28 mouse cellular contexts compared by ENCODE assay signal in the genomic region with DNA sequence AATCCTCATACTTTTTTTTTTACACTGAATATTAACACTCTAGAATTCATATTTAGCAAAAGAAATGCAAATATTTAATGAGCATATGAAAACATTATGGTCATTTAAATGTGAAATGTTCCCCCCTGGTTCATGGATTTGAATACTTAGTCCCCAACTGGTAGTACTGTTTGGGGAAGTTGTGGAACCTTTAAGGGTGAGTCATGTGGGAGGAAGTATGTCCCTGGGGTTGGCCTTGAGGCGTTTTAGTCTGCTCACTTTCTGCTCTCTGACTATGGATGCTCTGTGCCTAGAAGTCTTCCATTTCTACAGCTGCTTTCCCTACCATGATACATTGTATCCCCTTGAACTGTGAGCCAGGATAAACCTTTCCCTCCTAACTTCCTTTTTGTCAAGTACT.
DNase-seq lines count a peak whose midpoint lies in the region; ATAC-seq and TF ChIP-seq lines count a peak whose summit lies in the region.
"Had no signal": no experiment of that assay in that cellular context is flagged by ENCODE, and none has a peak within 500 bp of the region (broad histone marks: within the 10 kb centered on the region; RNA-seq: fewer than 3 reads in every experiment).

No protein-coding gene starts in this region.

- dilution Hi-C loops in CH12.LX (cut with MboI; ENCODE audit: extremely low pct_ligation_motif_present, extremely low pct_unique_long_range_greater_than_20kb, low sequenced_read_pairs), result no loop called here

- TF ChIP-seq POLR2A in CH12.LX (IDR thresholded peaks at IDR 0.05; ENCODE audit: low read depth, low read length), result no peak

- H3K79me2 ChIP-seq in CH12.LX (replicated peaks; ENCODE audit: control insufficient read depth, extremely low read depth, insufficient read depth, poor library complexity, severe bottlenecking), result no peaks in the 10 kb centered on the region

- in situ Hi-C loops in CH12.LX (cut with MboI; ENCODE audit: low pct_ligation_motif_present, low pct_unique_long_range_greater_than_20kb, low sequenced_read_pairs), result no loop called here

- peak; percentile 5 to 8 for DNase-seq in adrenal gland, postnatal 36 days
- DNase-seq in adrenal gland, postnatal 4 days (ENCODE audit: low spot score in 2 of 2), result no peak
- DNase-seq in CH12.LX (ENCODE audit: extremely low read depth), result peak; percentile 41
- no peak for DNase-seq in embryo, embryonic 10.5 days (ENCODE audit: low spot score)
- no peak for DNase-seq in layer of hippocampus, postnatal 10 days (ENCODE audit: low spot score in 2 of 2)
- DNase-seq: adrenal gland, adult 8-10 months; cerebellum, adult 11-12 months; cerebellum, adult 8-10 months; cerebellum, postnatal 10 days; cerebellum, postnatal 36 days; gastrocnemius, postnatal 25 days; heart, adult 2 months; heart, postnatal 14 days; heart, postnatal 4 days had no signal

- no peak overlapping the region for H3K4me3 ChIP-seq in CH12.LX (replicated peaks in 1 of 3; ENCODE audit: low read depth in 2 of 3, low read length in 2 of 3, poor library complexity in 1 of 3)
- H3K4me3 ChIP-seq: embryonic facial prominence, embryonic 12.5 days; embryonic facial prominence, embryonic 15.5 days; erythroblast, embryonic 14.5 days; forebrain, embryonic 12.5 days; forebrain, embryonic 15.5 days; heart, adult 2 months; heart, embryonic 10.5 days; heart, embryonic 13.5 days had no signal

- H3K9me3 ChIP-seq in CH12.LX (replicated peaks; ENCODE audit: low read length), result no peaks in the 10 kb centered on the region
- H3K9me3 ChIP-seq: embryonic facial prominence, embryonic 12.5 days; embryonic facial prominence, embryonic 15.5 days; forebrain, embryonic 12.5 days; forebrain, embryonic 15.5 days; heart, embryonic 10.5 days; heart, embryonic 13.5 days had no signal

- no peak for TF ChIP-seq RAD21 in CH12.LX (IDR thresholded peaks at IDR 0.05; ENCODE audit: low read depth, low read length)

- no peak for TF ChIP-seq EP300 in CH12.LX (IDR thresholded peaks at IDR 0.05; ENCODE audit: low read length)

- H3K27me3 ChIP-seq in CH12.LX (replicated peaks), result no peaks in the 10 kb centered on the region
- H3K27me3 ChIP-seq: embryonic facial prominence, embryonic 12.5 days; embryonic facial prominence, embryonic 15.5 days; forebrain, embryonic 12.5 days; forebrain, embryonic 15.5 days; heart, embryonic 13.5 days had no signal

- TF ChIP-seq CTCF in CH12.LX (conservative IDR thresholded peaks at IDR 0.05 in 1 of 2, IDR thresholded peaks at IDR 0.05 in 1 of 2; ENCODE audit: low read depth in 2 of 2, low read length in 2 of 2), result no peak

- no peak overlapping the region for H3K4me2 ChIP-seq in CH12.LX (ENCODE audit: insufficient read depth, low read depth, poor library complexity, severe bottlenecking)
- H3K4me2 ChIP-seq: embryonic facial prominence, embryonic 12.5 days; embryonic facial prominence, embryonic 15.5 days; forebrain, embryonic 12.5 days; forebrain, embryonic 15.5 days; heart, embryonic 13.5 days; hindbrain, embryonic 14.5 days had no signal

- no peak overlapping the region for H3K9ac ChIP-seq in CH12.LX (ENCODE audit: insufficient read depth, low read depth)
- H3K9ac ChIP-seq: embryonic facial prominence, embryonic 12.5 days; embryonic facial prominence, embryonic 15.5 days; forebrain, embryonic 12.5 days; forebrain, embryonic 15.5 days; heart, embryonic 13.5 days; hindbrain, embryonic 14.5 days had no signal

- H3K27ac ChIP-seq in CH12.LX (ENCODE audit: insufficient read depth, low read depth), result no peak overlapping the region
- H3K27ac ChIP-seq: embryonic facial prominence, embryonic 12.5 days; embryonic facial prominence, embryonic 15.5 days; forebrain, embryonic 12.5 days; forebrain, embryonic 15.5 days; heart, adult 2 months; heart, embryonic 10.5 days; heart, embryonic 13.5 days; hindbrain, embryonic 14.5 days; hindbrain, postnatal 0 days had no signal

- ATAC-seq in common myeloid progenitor, adult 5-6 weeks (replicated peaks; ENCODE audit: low read depth, poor library complexity, severe bottlenecking), result 0 out of 2 replicates have a peak, but pooled peaks have one; percentile 52
- ATAC-seq in megakaryocyte progenitor cell, adult 5-6 weeks (replicated peaks; ENCODE audit: poor library complexity), result peak; percentile 81
- ATAC-seq: CD4-positive, CD25-positive, alpha-beta regulatory T cell, adult 4 months; forebrain, embryonic 15.5 days; hindbrain, postnatal 0 days; inflammation-experienced regulatory T-cells, adult 6 months; intestine, embryonic 16.5 days had no signal

- no peaks in the 10 kb centered on the region for H3K36me3 ChIP-seq in CH12.LX (replicated peaks in 1 of 2; ENCODE audit: control insufficient read depth in 1 of 2, insufficient read depth in 1 of 2, low read length in 1 of 2)
- H3K36me3 ChIP-seq: embryonic facial prominence, embryonic 12.5 days; embryonic facial prominence, embryonic 15.5 days; forebrain, embryonic 12.5 days; forebrain, embryonic 15.5 days; heart, embryonic 10.5 days; heart, embryonic 13.5 days had no signal

- H3K4me1 ChIP-seq in CH12.LX (ENCODE audit: control insufficient read depth in 1 of 2, insufficient read depth in 2 of 2), result peaks cover 0 to 5% of the 10 kb centered on the region in 2 experiments; a peak in 1 of 4 replicates
- H3K4me1 ChIP-seq: embryonic facial prominence, embryonic 12.5 days; embryonic facial prominence, embryonic 15.5 days; forebrain, embryonic 12.5 days had no signal

TF ChIP-seq in CH12.LX, 34 proteins besides CTCF, POLR2A, EP300 and RAD21:
- TF ChIP-seq E2F4 (IDR thresholded peaks at IDR 0.05; ENCODE audit: insufficient replicate concordance, low read depth, low read length) (no peak), HCFC1 (IDR thresholded peaks at IDR 0.05; ENCODE audit: low read depth, low read length) (no peak), SIN3A (IDR thresholded peaks at IDR 0.05; ENCODE audit: low read length) (no peak), IRF4 (IDR thresholded peaks at IDR 0.05; ENCODE audit: low read depth, low read length) (no peak), ELF1 (IDR thresholded peaks at IDR 0.05; ENCODE audit: low read depth, low read length) (no peak), ZNF384 (IDR thresholded peaks at IDR 0.05; ENCODE audit: low read depth, low read length) (no peak), MAX (IDR thresholded peaks at IDR 0.05; ENCODE audit: low read length) (no peak), BHLHE40 (IDR thresholded peaks at IDR 0.05; ENCODE audit: low read depth, low read length) (no peak), JUND (conservative IDR thresholded peaks at IDR 0.05; ENCODE audit: low read depth, low read length) (no peak), ETS1 (conservative IDR thresholded peaks at IDR 0.05; ENCODE audit: low read depth, low read length) (no peak), ZC3H11A (IDR thresholded peaks at IDR 0.05; ENCODE audit: low read depth, low read length) (no peak), MEF2A (IDR thresholded peaks at IDR 0.05; ENCODE audit: borderline replicate concordance, low read depth, low read length) (no peak), POLR2AphosphoS2 (IDR thresholded peaks at IDR 0.05; ENCODE audit: low read depth, low read length) (no peak), SMC3 (IDR thresholded peaks at IDR 0.05; ENCODE audit: low read depth, low read length) (no peak), ZKSCAN1 (IDR thresholded peaks at IDR 0.05; ENCODE audit: borderline replicate concordance, low read depth, low read length) (no peak)

Comparison
In these comparisons a context has a peak if more than half of its experiments do, and no peak if none do; other contexts are left out.
1. DNase-seq: peak in adrenal gland, postnatal 36 days (2 of 2) and CH12.LX (single experiment); none in adrenal gland, postnatal 4 days (0 of 2), embryo, embryonic 10.5 days (single experiment) and layer of hippocampus, postnatal 10 days (0 of 2).